In the genomic region with DNA sequence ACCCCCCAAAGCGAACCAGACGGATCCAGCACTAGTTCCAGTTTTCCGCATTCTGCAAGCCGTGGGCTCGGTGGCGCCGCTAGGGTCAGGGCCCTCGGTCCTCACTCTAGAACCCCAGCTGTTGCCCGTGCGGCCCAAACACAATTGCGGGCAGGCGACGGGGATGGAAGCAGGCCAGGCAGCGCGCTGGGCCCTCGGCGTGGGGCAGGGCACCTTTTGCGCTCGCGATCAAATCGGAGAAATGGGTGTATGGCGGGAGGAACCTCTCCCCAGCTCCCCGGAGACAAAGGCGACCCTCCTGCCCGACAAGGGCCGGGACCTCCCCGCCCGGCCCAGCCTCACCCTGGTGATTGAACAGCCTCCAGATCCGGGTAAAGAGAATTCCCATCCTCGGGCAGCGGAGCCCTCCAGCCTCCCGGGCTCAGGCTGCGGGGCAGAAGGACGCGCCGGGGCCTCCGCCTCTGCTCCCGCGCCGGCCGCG, we compare ENCODE assay signal across 8 mouse cellular contexts. TPM values are rescaled to one million over a fixed set of nuclear protein-coding genes. Genes with fewer than 3 reads are reported as not detected.
A peak's percentile ranks its signal among the peaks of the same experiment; 100 is the strongest.
DNase-seq lines count a peak whose midpoint lies in the region; ATAC-seq and TF ChIP-seq lines count a peak whose summit lies in the region.

No protein-coding gene starts in this region.

- intact Hi-C loops in gastrocnemius, adult 2 months (cut with DNase I) = no loop called here

- under 1% methylated on average over 39 of the region's 42 CpGs for WGBS in embryonic facial prominence, embryonic 13.5 days
- under 1% methylated on average over 33 of the region's 42 CpGs for WGBS in hindbrain, embryonic 11.5 days
- WGBS in liver, embryonic 12.5 days (ENCODE audit: insufficient replicate concordance) = under 1% methylated on average over 42 of the region's 42 CpGs

- peak overlapping the region; percentile 95 for H3K27ac ChIP-seq in gastrocnemius, adult 2 months
- H3K27ac ChIP-seq in embryonic facial prominence, embryonic 13.5 days = peak overlapping the region; percentile 91
- peak overlapping the region; percentile 78 for H3K27ac ChIP-seq in hindbrain, embryonic 11.5 days (ENCODE audit: low read depth, low read length)
- H3K27ac ChIP-seq in liver, embryonic 12.5 days = peak overlapping the region; percentile 85

- peak overlapping the region; percentile 100 for H3K4me3 ChIP-seq in gastrocnemius, adult 2 months
- peak overlapping the region; percentile 97 for H3K4me3 ChIP-seq in embryonic facial prominence, embryonic 13.5 days
- H3K4me3 ChIP-seq in hindbrain, embryonic 11.5 days (ENCODE audit: low read depth, low read length) = peak overlapping the region; percentile 68
- peak overlapping the region; percentile 81 for H3K4me3 ChIP-seq in liver, embryonic 12.5 days

- no peak; the same call in 1 of the 2 replicates for TF ChIP-seq CTCF in gastrocnemius, adult 2 months (IDR thresholded peaks at IDR 0.05)

- peak; percentile 75 for DNase-seq in gastrocnemius, adult 2 months
- no peak for DNase-seq in gastrocnemius, postnatal 25 days
- DNase-seq in ES-CJ7 (ENCODE audit: low read depth, low spot score) = peak; percentile 59
- DNase-seq in hindbrain, embryonic 11.5 days (ENCODE audit: low spot score) = peak; percentile 68
- DNase-seq in layer of hippocampus, adult 9-11 months = no peak

- no peaks in the 10 kb centered on the region for H3K27me3 ChIP-seq in embryonic facial prominence, embryonic 13.5 days
- H3K27me3 ChIP-seq in hindbrain, embryonic 11.5 days (ENCODE audit: control insufficient read depth, insufficient read depth, low read length) = no peaks in the 10 kb centered on the region
- no peaks in the 10 kb centered on the region for H3K27me3 ChIP-seq in liver, embryonic 12.5 days (replicated peaks)

- H3K9ac ChIP-seq in embryonic facial prominence, embryonic 13.5 days = peak overlapping the region; percentile 96
- H3K9ac ChIP-seq in hindbrain, embryonic 11.5 days (ENCODE audit: low read depth, low read length) = peak overlapping the region; percentile 80
- peak overlapping the region; percentile 91 for H3K9ac ChIP-seq in liver, embryonic 12.5 days

- no peaks in the 10 kb centered on the region for H3K36me3 ChIP-seq in embryonic facial prominence, embryonic 13.5 days
- H3K36me3 ChIP-seq in hindbrain, embryonic 11.5 days (ENCODE audit: control insufficient read depth, insufficient read depth, low read length) = no peaks in the 10 kb centered on the region
- H3K36me3 ChIP-seq in liver, embryonic 12.5 days = no peaks in the 10 kb centered on the region

- peak; percentile 75 for ATAC-seq in embryonic facial prominence, embryonic 13.5 days (ENCODE audit: insufficient number of reproducible peaks, insufficient read depth, low FRiP score, low TSS enrichment, low read depth)
- ATAC-seq in hindbrain, embryonic 11.5 days (ENCODE audit: low FRiP score) = peak; percentile 92
- no peak; the same call in none of the 2 replicates for ATAC-seq in liver, embryonic 12.5 days
- ATAC-seq in monocyte, adult 5-6 weeks (replicated peaks; ENCODE audit: insufficient number of reproducible peaks, low FRiP score, low TSS enrichment, poor library complexity, severe bottlenecking) = peak; percentile 28; the same call in 1 of the 2 replicates

- peak overlapping the region; percentile 64 for H3K4me2 ChIP-seq in embryonic facial prominence, embryonic 13.5 days
- peak overlapping the region; percentile 52 for H3K4me2 ChIP-seq in hindbrain, embryonic 11.5 days (replicated peaks; ENCODE audit: low read depth, low read length)
- H3K4me2 ChIP-seq in liver, embryonic 12.5 days = peak overlapping the region; percentile 79

- H3K9me3 ChIP-seq in embryonic facial prominence, embryonic 13.5 days = no peaks in the 10 kb centered on the region
- no peaks in the 10 kb centered on the region for H3K9me3 ChIP-seq in hindbrain, embryonic 11.5 days (ENCODE audit: control insufficient read depth, low read length)
- no peaks in the 10 kb centered on the region for H3K9me3 ChIP-seq in liver, embryonic 12.5 days (replicated peaks)

- H3K4me1 ChIP-seq in embryonic facial prominence, embryonic 13.5 days = peaks cover 28% of the 10 kb centered on the region
- H3K4me1 ChIP-seq in hindbrain, embryonic 11.5 days (replicated peaks; ENCODE audit: control insufficient read depth, insufficient read depth, low read length) = no peaks in the 10 kb centered on the region
- H3K4me1 ChIP-seq in liver, embryonic 12.5 days = peaks cover 54% of the 10 kb centered on the region

RNA-seq across cellular contexts. Expression of gene Arl5a, which starts 0.4 kb away (rescaled TPM):
- 10 to 100 TPM; 29.9 to 38.6 TPM for total RNA-seq in gastrocnemius, adult 2 months (2021)
- total RNA-seq in gastrocnemius, postnatal 25 days (2021) = 10 to 100 TPM; 30.7 to 31.8 TPM
- 44.4 and 48.8 TPM in 2 replicates for polyA plus RNA-seq in embryonic facial prominence, embryonic 13.5 days (2015; fragmentation: Nextera tagmentation; extraction: Ambion mirVana)
- polyA plus RNA-seq in hindbrain, embryonic 11.5 days (2014; fragmentation: Nextera tagmentation; extraction: Ambion mirVana) = 61.1 and 78.3 TPM in 2 replicates
- 48.8 and 50.8 TPM in 2 replicates for polyA plus RNA-seq in liver, embryonic 12.5 days (2016; fragmentation: Nextera tagmentation; extraction: Ambion mirVana)
- 66.3 to 97.8 TPM (median 74.9 TPM) in 3 replicates for total RNA-seq in monocyte, adult 5-6 weeks (2017)

RNA-seq across cellular contexts. Expression of gene Neb, which starts 46.0 kb away (rescaled TPM):
- total RNA-seq in gastrocnemius, adult 2 months (2021) = 1,000 to 10,000 TPM; 5,559 to 6,662 TPM
- 1,000 to 10,000 TPM; 4,872 to 5,741 TPM for total RNA-seq in gastrocnemius, postnatal 25 days (2021)
- 10.8 and 15.7 TPM in 2 replicates for polyA plus RNA-seq in embryonic facial prominence, embryonic 13.5 days (2015; fragmentation: Nextera tagmentation; extraction: Ambion mirVana)
- polyA plus RNA-seq in hindbrain, embryonic 11.5 days (2014; fragmentation: Nextera tagmentation; extraction: Ambion mirVana) = 3.7 and 4.2 TPM in 2 replicates
- 0.50 and 1.5 TPM in 2 replicates for polyA plus RNA-seq in liver, embryonic 12.5 days (2016; fragmentation: Nextera tagmentation; extraction: Ambion mirVana)
- 0.10 to 1.5 TPM (median 0.53 TPM) in 3 replicates for total RNA-seq in monocyte, adult 5-6 weeks (2017)

Comparison
In these comparisons a context has a peak if more than half of its experiments do, and no peak if none do; other contexts are left out.
1. DNase-seq: peak in gastrocnemius, adult 2 months (single experiment), ES-CJ7 (single experiment) and hindbrain, embryonic 11.5 days (single experiment); none in gastrocnemius, postnatal 25 days (single experiment) and layer of hippocampus, adult 9-11 months (single experiment).
2. RNA of gene Neb, which starts 46.0 kb away (total RNA-seq): 5,559 to 6,662 TPM in gastrocnemius, adult 2 months and 4,872 to 5,741 TPM in gastrocnemius, postnatal 25 days; 0.10 to 1.5 TPM in monocyte, adult 5-6 weeks; every median in the first group is over 1,000 times any median in the second.
3. Peak in every context shown above with its lines, with median percentiles within 50 percentile points of each other: H3K27ac ChIP-seq, H3K4me3 ChIP-seq, H3K4me2 ChIP-seq and H3K9ac ChIP-seq.